Mouse (Mus musculus): ENCODE measurements around the gene Pnpla6.

Pnpla6 gene

GRCm38 (mm10) chr8:3515260-3515671 lies at the start of gene Pnpla6:
TSS of gene Pnpla6 (plus strand) at chr8:3515384.
- DNase-seq, result peak; percentile 90

DNA sequence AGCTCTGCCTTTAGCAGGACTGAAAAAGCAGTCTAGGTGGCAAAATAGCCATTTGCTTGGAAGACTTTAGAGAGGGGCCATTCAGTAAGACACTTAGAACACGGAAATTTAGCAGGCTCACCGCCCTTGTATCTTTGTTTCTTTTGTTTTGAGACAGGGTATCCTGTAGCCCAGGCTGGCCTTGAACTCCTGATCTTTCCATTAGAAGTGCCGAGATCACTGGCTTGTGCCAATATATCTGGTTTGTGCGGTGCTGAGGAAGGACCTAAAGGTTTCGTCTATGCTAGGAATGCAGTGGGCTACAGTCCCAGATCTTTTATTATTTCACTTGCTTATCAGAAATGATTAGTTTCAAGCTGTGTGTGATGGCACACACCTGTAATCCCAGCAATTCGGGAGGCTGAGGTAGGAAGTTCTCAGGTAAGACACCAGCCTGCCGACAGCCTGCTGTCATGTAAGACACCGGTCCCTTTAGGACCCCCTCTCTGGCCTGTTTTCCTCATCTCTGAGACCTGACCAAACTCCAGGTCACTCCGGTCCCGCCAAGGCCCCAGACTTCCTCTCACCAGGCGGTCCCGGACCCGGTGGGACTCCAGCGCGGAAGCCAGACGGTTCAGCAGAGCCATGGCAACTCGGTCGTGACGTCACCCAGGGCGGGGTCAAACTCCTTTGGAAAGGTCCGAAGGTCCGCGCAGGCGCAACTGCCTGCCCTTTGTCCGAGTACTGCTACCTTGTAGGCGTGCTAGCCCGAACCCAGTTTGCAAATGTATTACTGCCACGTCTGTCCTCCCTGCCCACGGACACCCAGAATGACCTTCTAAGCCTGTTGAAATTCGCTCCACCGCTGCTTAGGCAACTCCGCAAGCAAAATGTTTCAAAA lies 47.9 kb upstream of the Pnpla6 start, which contains the start of gene Pex11g:
TSS of gene Pex11g (minus strand) at position 675 of the 880 bp plus-strand sequence.
- DNase-seq, result peak; percentile 76

DNA sequence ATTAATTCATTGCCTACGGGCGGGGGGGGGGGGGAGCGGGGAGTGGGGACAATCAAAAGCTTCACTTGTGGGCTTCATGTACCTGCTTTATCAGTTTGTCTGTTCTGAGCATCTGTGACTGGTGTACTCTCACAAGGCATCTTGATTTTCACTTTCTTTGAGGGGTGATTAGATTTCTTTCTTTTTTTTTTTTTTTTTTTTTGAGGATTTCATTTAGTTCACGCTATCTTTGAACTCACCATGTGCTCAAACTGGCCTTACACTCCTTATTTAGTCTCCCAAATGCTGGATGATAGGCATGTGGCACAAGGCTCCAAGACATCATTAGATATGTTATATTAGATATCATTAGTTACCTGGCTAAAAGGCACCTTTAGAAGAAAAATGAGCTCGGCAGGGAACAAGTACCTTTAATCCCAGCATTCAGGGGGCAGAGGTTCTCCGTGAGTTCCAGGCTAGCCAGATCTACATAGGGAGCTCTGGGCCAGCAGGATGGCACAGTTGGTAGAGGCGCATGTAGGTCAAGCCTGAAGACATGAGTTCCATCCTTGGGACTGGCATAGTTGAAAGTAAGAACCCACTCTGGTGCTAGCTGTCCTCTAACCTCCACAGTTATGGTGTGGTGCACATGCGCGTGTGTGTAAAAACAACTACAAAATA lies 47.2 kb upstream of the Pnpla6 start:
- no peak for DNase-seq

DNA sequence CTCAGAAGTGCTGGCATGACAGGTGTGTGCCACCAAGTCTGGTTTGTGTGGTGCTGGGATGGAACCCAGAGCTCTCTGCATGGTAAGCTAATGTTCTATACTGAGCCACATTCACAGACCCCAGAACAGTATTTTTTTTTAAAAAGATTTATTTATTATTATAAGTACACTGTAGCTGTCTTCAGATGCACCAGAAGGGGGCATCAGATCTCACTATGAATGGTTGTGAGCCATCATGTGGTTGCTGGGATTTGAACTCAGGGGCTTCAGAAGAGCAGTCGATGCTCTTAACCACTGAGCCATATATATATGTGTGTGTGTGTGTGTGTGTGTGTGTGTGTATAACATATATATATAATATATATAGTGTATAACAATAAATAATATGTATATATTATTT lies 46.3 kb upstream of the Pnpla6 start:
- DNase-seq, result no peak

DNA sequence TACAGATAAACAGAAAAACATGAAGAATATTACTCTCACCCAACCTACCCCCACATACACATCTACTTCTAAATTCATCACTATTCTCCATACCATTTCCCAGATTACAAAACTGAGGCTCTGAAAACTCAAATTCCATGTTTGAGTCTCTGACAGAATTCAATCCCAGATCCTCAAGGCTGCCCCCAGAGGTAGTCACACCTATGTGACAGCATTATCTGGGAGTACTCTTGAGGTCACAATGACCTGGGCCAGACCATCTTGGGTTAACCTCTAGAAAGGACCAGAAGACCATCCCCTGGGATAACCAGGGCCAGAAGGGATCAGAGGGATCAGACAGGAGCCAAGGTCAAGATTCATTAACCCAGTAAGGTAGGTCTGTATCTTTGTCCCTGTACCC lies 44.6 kb upstream of the Pnpla6 start, which contains the start of gene Tex45:
TSS of gene Tex45 (plus strand) at position 301 of the 400 bp plus-strand sequence.
- no peak for DNase-seq

GRCm38 (mm10) chr8:3475715-3476429 lies 39.3 kb upstream of the Pnpla6 start:
- no peak for DNase-seq

- no peak for DNase-seq
Measured at GRCm38 (mm10) chr8:3480221-3480785, 34.9 kb upstream of the Pnpla6 start.

GRCm38 (mm10) chr8:3481605-3482004 lies 33.6 kb upstream of the Pnpla6 start:
- DNase-seq, result no peak

GRCm38 (mm10) chr8:3482240-3482740 lies 32.9 kb upstream of the Pnpla6 start:
- no peak for DNase-seq

GRCm38 (mm10) chr8:3483546-3483945 lies 31.6 kb upstream of the Pnpla6 start:
- DNase-seq, result no peak

DNA sequence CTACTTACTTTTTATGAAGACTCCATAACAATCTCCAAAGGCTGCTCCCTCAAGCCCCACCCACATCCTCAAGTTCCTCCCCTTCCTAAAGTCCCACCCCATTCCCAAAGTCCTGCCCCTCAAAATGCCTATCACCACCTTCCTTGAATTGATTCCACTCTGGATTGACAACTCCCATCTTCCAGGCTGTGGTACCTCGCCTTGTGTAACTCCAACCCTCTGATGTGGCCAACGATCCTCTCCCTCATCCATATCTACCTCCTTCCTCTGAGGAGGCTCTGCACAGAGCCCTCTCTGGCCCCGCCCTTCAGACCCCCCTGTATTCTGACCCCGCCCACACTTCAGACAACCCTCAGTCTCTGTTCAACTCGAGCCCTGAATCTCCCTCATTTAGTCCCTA lies 30.0 kb upstream of the Pnpla6 start:
- no peak for DNase-seq

DNA sequence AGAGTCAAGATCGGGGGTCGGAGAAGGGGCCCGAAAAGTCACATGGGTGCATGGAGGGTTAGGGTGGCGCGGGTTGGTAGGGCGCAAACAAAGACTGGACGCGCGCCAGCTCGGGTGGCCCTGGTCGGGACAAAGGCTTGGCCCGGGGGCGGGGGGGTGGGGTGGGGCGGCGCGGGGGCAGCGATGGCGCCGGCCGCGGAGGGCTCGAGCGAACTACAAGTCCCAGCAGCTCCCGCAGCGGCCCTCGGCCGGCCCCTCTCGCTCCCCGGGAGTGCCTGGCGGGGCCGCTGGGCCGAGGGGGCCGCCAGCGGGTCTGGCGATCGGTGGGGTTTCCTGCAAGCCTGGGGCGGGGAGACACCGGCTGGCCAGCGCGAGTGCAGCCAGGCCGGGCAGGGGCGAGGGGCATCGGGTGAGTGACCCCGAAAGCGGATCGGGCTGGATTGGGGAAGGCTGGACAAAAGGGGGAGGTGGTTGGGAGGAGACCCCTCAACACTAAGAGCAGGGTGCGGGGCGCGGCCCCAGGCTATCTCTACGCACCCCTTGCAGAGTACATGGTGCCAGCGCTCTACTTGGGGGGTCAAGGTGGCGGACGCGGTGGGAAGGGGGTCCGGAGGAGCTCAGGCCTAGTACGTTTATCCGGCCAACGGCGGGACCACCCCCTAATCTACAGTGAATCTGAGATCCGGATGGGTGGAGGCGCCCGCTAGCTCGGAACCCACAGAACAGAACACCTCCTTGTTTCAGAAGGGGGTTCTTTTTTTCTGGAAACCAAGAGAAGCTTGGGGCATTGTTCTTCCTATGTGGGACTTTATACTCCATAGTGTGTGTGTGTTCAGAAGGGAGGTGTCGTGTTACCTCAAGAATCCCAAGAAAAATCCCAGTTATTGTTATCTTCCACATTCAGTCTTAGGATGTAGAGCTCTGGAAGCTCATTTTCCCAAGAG lies 22.0 kb upstream of the Pnpla6 start, which contains the start of gene Zfp358:
TSS of gene Zfp358 (plus strand) at position 238 of the 944 bp plus-strand sequence.
- peak; percentile 79 for DNase-seq

DNA sequence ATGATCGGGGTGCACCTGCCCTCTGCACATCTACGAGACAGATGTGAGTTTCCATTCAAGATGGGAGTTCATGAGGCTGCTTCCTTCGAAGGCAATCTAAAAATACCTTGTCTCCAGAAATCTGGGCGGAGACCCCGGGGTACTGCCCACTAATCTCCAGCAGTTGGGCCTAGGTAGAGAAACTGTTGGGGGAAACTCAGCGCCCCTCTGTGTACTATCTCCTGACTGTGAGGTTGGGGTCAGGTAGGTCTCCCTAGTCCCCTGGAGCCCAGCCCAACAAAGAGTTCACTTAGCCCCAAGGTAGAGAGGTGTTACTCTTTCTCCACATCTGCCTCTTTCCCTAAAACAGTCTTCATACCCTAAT lies 21.4 kb upstream of the Pnpla6 start:
- no peak for DNase-seq

GRCm38 (mm10) chr8:3495578-3496427 lies 19.4 kb upstream of the Pnpla6 start:
- no peak for DNase-seq

GRCm38 (mm10) chr8:3496428-3496748 lies 18.8 kb upstream of the Pnpla6 start:
- no peak for DNase-seq

GRCm38 (mm10) chr8:3498583-3498982 lies 16.6 kb upstream of the Pnpla6 start:
- no peak for DNase-seq

DNA sequence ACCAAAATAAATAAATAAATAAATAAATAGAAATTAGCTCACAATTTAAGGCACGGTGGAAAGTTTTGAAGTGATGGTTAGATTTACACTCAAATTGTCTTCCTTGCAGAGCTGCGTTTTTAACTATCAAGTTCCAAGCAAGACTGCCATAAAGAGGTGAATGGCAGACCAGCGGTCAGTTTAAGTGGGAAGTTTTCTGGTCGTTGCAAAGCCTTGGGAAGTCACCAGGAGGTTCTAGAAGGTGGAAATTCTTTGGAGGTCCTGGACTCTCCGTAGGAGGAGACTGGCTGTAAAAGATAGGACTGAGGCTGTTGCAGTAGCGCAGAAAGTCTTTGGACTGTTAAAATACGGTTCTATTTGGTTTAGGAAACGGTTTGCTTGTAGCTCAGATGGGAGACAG lies 15.4 kb upstream of the Pnpla6 start:
- no peak for DNase-seq

DNA sequence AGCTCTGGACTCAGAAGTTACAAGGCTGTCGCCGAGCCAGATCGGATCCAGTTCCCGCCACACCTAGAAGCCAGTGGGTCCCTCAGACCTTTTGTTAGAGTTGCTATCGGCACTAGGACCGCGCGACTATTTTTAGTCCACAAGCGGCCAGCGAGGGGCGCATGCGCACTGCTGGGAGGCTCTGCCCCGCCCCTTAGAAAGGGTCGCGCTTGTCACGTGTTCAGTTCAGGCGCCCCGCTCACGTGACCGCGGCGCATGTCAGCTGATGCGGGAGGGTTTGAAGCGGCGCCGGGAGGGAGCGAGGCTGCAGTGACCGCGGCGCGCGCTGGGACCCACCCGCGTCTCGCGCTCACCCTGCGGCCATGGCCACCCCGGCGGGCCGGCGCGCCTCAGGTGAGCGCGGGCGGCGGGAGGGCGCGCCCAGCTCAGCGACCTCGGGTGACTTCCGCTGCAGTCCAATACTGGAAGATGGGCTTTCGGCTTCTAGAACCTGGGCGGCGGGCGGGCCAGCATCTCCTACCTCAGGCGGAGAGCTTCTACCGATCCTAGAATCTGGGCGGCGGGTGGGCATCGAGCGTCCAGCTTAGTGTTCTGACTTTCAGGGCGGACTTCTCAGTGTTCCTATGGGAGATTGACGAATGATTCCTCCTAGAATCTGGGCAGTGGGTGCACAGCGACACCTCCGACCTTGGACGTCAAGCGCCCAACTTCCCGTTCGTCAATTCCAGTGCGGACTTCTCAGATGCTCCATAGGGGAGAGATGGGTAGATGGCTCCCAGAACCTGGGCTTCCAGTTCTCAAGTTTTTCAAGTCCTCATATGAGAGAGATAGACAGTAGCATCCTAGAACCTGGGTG lies 14.7 kb upstream of the Pnpla6 start, which contains the start of gene Mcoln1:
TSS of gene Mcoln1 (plus strand) at position 223 of the 856 bp plus-strand sequence.
- peak; percentile 98 for DNase-seq

- DNase-seq, result peak; percentile 40
Measured at GRCm38 (mm10) chr8:3502217-3502616, 13.0 kb upstream of the Pnpla6 start.

All from right cerebral cortex, postnatal 25 days (tissue).